Mouse (Mus musculus) stomach, embryonic 14.5 days (tissue): ENCODE data around the gene Grid1. TPM values are rescaled to one million over a fixed set of nuclear protein-coding genes. Genes with fewer than 3 reads are reported as not detected.

Experiments
- ATAC-seq: fragments of 200-750 bp; cut with Nextera tagmentation; 2 replicates; pipeline ENCODE4 v1.8.0; 2017; ENCODE audit warnings: low read depth, moderate TSS enrichment; ENCODE audit not compliant: insufficient number of reproducible peaks, insufficient read depth, low FRiP score
- H3K27ac ChIP-seq: fragments of 300-500 bp; sonication (generic); 2 replicates; pipeline ENCODE4 v1.5.1; 2014; ENCODE audit warnings: mild to moderate bottlenecking, low read length, moderate library complexity, mixed read lengths
- H3K27me3 ChIP-seq: fragments of 300-500 bp; sonication (generic); 2 replicates; pipeline ENCODE4 v1.6.1; 2014; ENCODE audit warnings: low read length, control low read depth, mixed read lengths; ENCODE audit not compliant: control insufficient read depth, insufficient read depth
- H3K36me3 ChIP-seq: fragments of 300-500 bp; sonication (generic); 2 replicates; pipeline ENCODE4 v1.6.1; 2014; ENCODE audit warnings: mild to moderate bottlenecking, control low read depth, low read length, moderate library complexity, mixed read lengths; ENCODE audit not compliant: control insufficient read depth, insufficient read depth
- H3K4me1 ChIP-seq: fragments of 300-500 bp; sonication (generic); 2 replicates; pipeline ENCODE4 v1.6.1; 2014; ENCODE audit warnings: low read length, control low read depth, mixed read lengths; ENCODE audit not compliant: control insufficient read depth, insufficient read depth
- H3K4me2 ChIP-seq: fragments of 300-500 bp; sonication (generic); replicated peaks from 2 replicates; pipeline ENCODE4 v1.6.1; 2014; ENCODE audit warnings: low read depth, low read length, control low read depth
- H3K4me3 ChIP-seq: fragments of 300-500 bp; sonication (generic); 2 replicates; pipeline ENCODE4 v1.5.1; 2014; ENCODE audit warnings: low read depth, low read length, control low read depth
- H3K9ac ChIP-seq: fragments of 300-500 bp; sonication (generic); replicated peaks from 2 replicates; pipeline ENCODE4 v1.6.1; 2014; ENCODE audit warnings: low read depth, mild to moderate bottlenecking, control low read depth, low read length, moderate library complexity, mixed read lengths
- H3K9me3 ChIP-seq: fragments of 300-500 bp; sonication (generic); 2 replicates; pipeline ENCODE4 v1.6.1; 2016; ENCODE audit warnings: low read depth, low read length, control low read depth; ENCODE audit not compliant: control insufficient read depth
- WGBS: fragments of 180-500 bp; shearing (Covaris S2); extraction: QIAGEN DNeasy Blood & Tissue Kit; methylation state at CpG from one replicate; pipeline ENCODE4 v1.1.7; 2014; 5-methylcytosine and 5-hydroxymethylcytosine counted together
- polyA plus RNA-seq: library from polyadenylated mRNA; unstranded; fragments of >200 nt; fragmentation: Nextera tagmentation; extraction: Ambion mirVana; gene quantifications from 2 replicates; pipeline ENCODE4 v1.2.1, GENCODE M21; 2014

Gene Grid1
- polyA plus RNA-seq, 1 experiment from 2014 or later: 1.1 TPM

DNA sequence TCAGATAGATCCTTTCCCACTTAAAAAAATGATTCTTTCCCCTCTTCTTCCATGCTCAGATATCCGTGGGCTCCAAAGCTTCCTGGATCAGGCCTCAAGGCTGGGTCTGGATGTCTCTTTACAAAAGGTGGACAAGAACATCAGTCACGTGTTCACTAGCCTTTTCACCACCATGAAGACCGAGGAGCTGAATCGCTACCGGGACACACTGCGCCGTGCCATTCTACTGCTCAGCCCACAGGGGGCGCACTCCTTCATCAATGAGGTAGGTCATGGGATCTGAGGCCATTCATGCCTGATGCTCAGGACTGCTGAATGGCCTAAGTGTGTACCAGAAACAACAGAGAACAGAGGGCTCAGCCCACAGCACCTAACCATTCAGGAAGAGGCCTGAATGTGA is 206.8 kb downstream of the Grid1 start:
- no peaks in the 10 kb centered on the region for H3K36me3 ChIP-seq
- no peak overlapping the region for H3K4me2 ChIP-seq
- no peak overlapping the region for H3K4me3 ChIP-seq
- no peaks in the 10 kb centered on the region for H3K4me1 ChIP-seq
- H3K27me3 ChIP-seq: no peaks in the 10 kb centered on the region
- WGBS: 87% methylated on average over 8 of the region's 8 CpGs
- no peak overlapping the region for H3K27ac ChIP-seq
- no peaks in the 10 kb centered on the region for H3K9me3 ChIP-seq
- ATAC-seq: no peak
- no peak overlapping the region for H3K9ac ChIP-seq

DNA sequence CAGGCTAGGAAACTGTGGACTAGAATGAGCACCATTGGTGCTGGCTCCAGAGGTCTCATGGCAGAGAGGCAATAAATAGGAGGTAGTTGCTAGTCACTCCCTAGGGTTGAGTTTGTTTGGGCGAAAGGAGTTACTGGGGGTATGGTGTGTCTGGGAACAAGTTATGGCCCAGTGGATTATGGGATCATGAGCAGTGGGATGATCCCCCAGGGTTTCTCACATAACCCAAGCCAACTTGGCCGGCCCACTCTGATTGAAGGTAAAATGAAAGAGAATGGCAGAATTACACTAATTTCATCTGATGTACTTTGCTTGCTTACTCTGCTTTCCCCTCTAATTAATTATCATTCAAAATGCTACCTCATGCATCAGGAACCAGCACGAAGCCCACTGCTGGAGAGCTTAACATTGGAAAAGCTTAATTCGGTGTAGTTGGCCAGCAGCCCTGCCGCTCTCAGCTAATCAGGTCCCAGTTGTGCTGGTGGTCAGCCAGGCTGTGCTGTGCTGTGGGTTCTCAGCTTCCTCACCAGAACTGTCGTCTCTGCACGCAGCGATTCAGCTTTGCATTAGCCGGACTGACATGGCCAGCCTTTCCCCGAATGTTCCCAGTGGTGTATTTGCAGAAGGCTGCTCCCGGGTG is 207.7 kb downstream of the Grid1 start:
- Histone ChIP-seq H3K4me3 (no peak overlapping the region), H3K9ac (no peak overlapping the region), H3K4me2 (no peak overlapping the region), H3K27me3 (no peaks in the 10 kb centered on the region), H3K36me3 (no peaks in the 10 kb centered on the region), H3K27ac (no peak overlapping the region), H3K4me1 (no peaks in the 10 kb centered on the region), H3K9me3 (no peaks in the 10 kb centered on the region)
- no peak for ATAC-seq
- 50% methylated on average over 11 of the region's 11 CpGs for WGBS

DNA sequence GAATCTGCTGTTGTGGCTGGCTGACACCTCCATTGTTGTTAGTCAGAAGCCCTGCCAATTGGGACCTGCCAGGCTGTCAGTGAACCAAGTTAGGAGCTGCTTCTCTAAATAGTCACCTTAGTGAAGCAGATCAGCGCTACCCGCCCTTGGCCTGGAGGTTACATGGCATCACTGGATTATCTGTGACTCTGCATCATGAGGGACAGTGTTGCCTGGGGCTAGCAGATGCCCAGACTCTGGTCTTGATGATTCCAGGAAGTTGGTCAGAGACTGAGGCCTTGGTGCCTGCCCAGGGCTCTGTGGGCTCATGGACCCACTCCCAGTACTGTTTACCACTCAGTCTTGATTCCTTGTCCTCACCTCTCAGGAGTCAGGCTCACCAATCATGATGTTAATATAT is 209.7 kb downstream of the Grid1 start:
- no peak overlapping the region for H3K9ac ChIP-seq
- ATAC-seq: no peak
- no peak overlapping the region for H3K27ac ChIP-seq
- H3K4me1 ChIP-seq: no peaks in the 10 kb centered on the region
- no peaks in the 10 kb centered on the region for H3K9me3 ChIP-seq
- 100% methylated on average over 2 of the region's 2 CpGs for WGBS
- no peaks in the 10 kb centered on the region for H3K36me3 ChIP-seq
- no peaks in the 10 kb centered on the region for H3K27me3 ChIP-seq
- H3K4me2 ChIP-seq: no peak overlapping the region
- H3K4me3 ChIP-seq: no peak overlapping the region

DNA sequence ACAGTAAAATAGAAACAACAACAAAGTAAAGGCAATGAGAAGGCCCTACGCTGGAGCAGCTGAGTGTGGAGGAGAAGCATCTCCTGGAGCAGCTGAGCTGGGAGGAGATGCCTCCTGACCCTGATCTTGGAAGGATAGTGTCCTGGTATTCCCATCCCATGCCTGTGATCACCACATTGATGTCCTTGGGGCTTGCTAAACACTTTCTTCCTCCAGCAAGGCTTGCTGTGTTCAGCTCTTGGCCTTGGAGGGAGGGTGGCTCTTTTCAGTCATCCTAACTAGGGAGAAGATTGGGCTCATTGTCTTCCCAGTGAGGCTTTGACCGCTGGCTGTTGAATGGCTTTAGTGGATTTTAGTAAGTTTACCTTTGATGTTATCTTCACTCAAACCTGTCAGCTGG is 210.4 kb downstream of the Grid1 start:
- Histone ChIP-seq H3K9ac (no peak overlapping the region), H3K4me2 (no peak overlapping the region), H3K27ac (no peak overlapping the region), H3K4me3 (no peak overlapping the region), H3K4me1 (no peaks in the 10 kb centered on the region), H3K9me3 (no peaks in the 10 kb centered on the region), H3K27me3 (no peaks in the 10 kb centered on the region), H3K36me3 (no peaks in the 10 kb centered on the region)
- no peak for ATAC-seq
- 72% methylated on average over 2 of the region's 2 CpGs for WGBS

DNA sequence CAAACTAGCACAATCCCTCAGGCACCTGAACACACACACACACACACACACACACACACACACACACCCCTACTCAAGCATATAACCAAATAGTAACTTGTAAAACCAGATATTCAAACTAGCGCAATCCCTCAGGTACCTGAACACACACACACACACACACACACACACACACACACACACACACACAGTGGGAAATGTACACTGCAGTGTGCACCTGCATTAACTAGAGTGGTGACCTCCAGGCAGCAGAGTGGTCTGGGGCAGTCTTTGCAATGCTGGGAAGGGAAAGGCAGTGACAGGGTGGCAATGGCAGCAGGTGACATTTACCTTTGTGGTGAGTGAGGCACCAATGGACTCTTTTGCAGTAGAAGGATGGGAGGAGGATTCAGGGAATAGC is 212.4 kb downstream of the Grid1 start:
- Histone ChIP-seq H3K27ac (no peak overlapping the region), H3K4me2 (no peak overlapping the region), H3K9ac (no peak overlapping the region), H3K4me3 (no peak overlapping the region), H3K9me3 (no peaks in the 10 kb centered on the region), H3K4me1 (no peaks in the 10 kb centered on the region), H3K27me3 (no peaks in the 10 kb centered on the region), H3K36me3 (no peaks in the 10 kb centered on the region)
- peak; percentile 46 for ATAC-seq
- whole genome bisulfite sequencing: 84% methylated on average over 1 of the region's 1 CpGs

DNA sequence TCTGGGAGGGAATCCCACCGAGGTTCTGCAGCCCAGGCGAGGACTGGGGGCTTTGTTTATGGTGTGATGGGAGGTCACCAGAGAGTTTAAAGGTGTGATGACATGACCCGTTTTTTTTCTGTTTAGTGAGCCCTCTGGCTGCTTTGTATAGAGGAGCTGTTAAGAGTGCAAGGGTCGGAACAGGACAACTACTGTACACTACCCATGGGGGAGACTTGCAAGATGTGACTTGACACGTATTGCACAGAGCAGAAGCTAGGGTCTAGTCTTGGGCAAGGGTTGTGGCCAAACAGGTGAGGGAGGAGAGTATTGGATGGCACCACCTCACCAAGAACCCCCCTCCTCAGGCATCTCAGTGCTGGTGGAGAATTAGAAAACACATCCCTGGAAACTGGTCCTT is 224.4 kb downstream of the Grid1 start:
- H3K9ac ChIP-seq: no peak overlapping the region
- no peak overlapping the region for H3K4me2 ChIP-seq
- no peak overlapping the region for H3K4me3 ChIP-seq
- ATAC-seq: no peak
- H3K36me3 ChIP-seq: no peaks in the 10 kb centered on the region
- no peaks in the 10 kb centered on the region for H3K9me3 ChIP-seq
- no peaks in the 10 kb centered on the region for H3K4me1 ChIP-seq
- H3K27ac ChIP-seq: no peak overlapping the region
- no peaks in the 10 kb centered on the region for H3K27me3 ChIP-seq
- 54% methylated on average over 5 of the region's 5 CpGs for WGBS

DNA sequence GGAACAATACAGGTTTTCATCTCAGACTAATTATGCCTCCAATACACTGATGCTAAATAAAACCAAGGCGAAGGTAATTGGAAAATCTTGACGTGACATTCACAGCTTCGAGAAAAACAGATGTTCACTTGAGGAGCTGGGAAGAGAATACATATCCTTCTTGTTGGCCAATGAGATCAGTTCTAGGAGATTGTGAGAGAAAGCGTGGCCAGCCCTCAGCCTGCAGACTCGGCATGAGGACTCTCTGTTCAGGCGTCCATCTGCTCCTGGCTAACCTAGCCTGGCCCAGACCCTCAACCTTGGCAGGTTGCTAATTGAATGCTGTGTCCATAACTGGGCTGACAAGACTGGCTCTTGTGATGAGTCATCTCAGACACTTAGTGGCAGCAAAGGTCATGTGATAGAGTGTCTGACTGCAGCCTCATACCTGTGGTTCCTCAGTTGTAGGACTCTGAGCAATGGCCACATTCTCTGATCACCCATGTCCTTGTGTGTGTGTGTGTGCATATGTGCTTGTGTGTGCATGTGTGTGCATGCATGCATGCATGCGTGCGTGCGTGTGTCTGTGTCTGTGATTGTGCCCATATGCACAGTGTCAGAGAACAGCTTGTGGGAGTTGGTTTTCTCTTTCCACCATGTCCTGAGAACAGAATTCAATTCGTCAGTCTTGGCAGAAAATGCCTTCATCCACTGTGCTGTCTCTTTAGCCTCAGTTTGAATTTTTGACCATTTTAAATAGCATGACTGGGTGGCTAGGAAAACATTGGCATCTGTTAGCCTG is 225.2 kb downstream of the Grid1 start:
- Histone ChIP-seq H3K9ac (no peak overlapping the region), H3K27ac (no peak overlapping the region), H3K4me1 (no peaks in the 10 kb centered on the region), H3K27me3 (no peaks in the 10 kb centered on the region), H3K4me3 (no peak overlapping the region), H3K9me3 (no peaks in the 10 kb centered on the region), H3K4me2 (no peak overlapping the region), H3K36me3 (no peaks in the 10 kb centered on the region)
- WGBS: 87% methylated on average over 10 of the region's 10 CpGs
- ATAC-seq: no peak

DNA sequence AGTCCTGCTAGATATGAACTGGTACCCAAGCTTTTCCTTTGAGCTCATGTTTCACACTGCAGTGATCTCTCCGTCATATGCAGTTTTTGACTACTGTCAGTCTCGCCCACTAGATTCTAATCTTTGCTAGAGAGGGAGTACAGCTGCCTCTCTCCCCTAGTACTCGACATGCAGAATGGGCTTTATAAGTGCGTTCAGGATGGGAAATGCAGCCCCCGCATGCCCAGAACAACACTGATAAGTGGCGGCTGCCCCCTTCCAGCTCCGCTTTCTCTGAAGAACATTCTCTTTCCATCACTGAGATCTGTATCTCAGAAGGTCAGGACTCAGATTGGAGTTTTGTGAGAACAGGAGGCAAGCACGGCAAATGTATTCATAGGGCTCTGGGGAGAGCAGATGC is 229.3 kb downstream of the Grid1 start:
- Histone ChIP-seq H3K4me1 (no peaks in the 10 kb centered on the region), H3K27me3 (no peaks in the 10 kb centered on the region), H3K4me2 (no peak overlapping the region), H3K9me3 (no peaks in the 10 kb centered on the region), H3K9ac (no peak overlapping the region), H3K27ac (no peak overlapping the region), H3K36me3 (no peaks in the 10 kb centered on the region), H3K4me3 (no peak overlapping the region)
- no peak for ATAC-seq
- WGBS: 56% methylated on average over 8 of the region's 8 CpGs

DNA sequence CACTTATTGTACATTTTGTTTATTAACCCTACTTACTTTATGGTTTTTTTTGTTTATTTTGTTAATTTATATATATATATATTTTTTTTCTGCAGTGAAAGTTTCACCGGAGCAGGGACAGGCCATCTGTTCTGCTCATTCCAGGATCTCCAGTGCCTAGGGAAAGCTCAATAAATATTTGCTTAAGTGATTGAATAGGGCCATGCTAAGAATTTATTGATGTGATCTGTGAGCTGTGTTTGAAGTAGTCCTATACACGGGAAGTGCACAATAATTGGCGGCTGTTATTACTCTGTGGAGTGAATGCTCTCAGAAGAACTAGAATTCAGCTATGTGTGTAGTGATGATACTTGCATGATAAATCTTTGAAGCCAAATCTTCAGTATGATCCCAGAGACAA is 234.2 kb downstream of the Grid1 start:
- H3K27ac ChIP-seq: no peak overlapping the region
- H3K9ac ChIP-seq: no peak overlapping the region
- no peaks in the 10 kb centered on the region for H3K36me3 ChIP-seq
- H3K4me3 ChIP-seq: no peak overlapping the region
- H3K9me3 ChIP-seq: no peaks in the 10 kb centered on the region
- WGBS: 35% methylated on average over 3 of the region's 3 CpGs
- no peak for ATAC-seq
- H3K4me2 ChIP-seq: no peak overlapping the region
- H3K4me1 ChIP-seq: no peaks in the 10 kb centered on the region
- no peaks in the 10 kb centered on the region for H3K27me3 ChIP-seq
